Mouse (Mus musculus) stomach, postnatal 0 days (tissue): ENCODE results near the gene BC017158.

ENCODE experiments used
- CTCF ChIP-seq: IDR thresholded peaks from 2 replicates; pipeline ENCODE4 v1.5.1; 2016; ENCODE audit warnings: antibody characterized with exemption, low read depth, mild to moderate bottlenecking, moderate library complexity
- EP300 ChIP-seq: optimal IDR thresholded peaks from 2 replicates; pipeline ENCODE3; 2016; ENCODE audit warnings: antibody characterized with exemption

- TF ChIP-seq CTCF = no peak
- no peak for TF ChIP-seq EP300
These were observed 51.2 kb downstream of the BC017158 start, which contains the start of gene Tgfb1i1 for GRCm38 (mm10) chr7:128246496-128247391.
